Mouse (Mus musculus) heart, postnatal 10 days (tissue): ENCODE measurements around the gene Oat. TPM values are rescaled to one million over a fixed set of nuclear protein-coding genes. Genes with fewer than 3 reads are reported as not detected.

Experiments used
- DNase-seq, 2 experiments: peaks; one replicate each; pipeline ENCODE4 v3.0.0; 2021
- intact Hi-C: fragments of 180-260 bp; cut with DNase I; formaldehyde crosslinking; loops from one replicate; pipeline ENCODE4 v1.15.1; 2025
- total RNA-seq, 2 experiments: library from RNA; stranded (reverse); gene quantifications; 2 replicates each; pipeline ENCODE4 v1.2.3; 2021

The Oat gene
- 100 to 1,000 TPM; 116 to 121 TPM for total RNA-seq

DNA sequence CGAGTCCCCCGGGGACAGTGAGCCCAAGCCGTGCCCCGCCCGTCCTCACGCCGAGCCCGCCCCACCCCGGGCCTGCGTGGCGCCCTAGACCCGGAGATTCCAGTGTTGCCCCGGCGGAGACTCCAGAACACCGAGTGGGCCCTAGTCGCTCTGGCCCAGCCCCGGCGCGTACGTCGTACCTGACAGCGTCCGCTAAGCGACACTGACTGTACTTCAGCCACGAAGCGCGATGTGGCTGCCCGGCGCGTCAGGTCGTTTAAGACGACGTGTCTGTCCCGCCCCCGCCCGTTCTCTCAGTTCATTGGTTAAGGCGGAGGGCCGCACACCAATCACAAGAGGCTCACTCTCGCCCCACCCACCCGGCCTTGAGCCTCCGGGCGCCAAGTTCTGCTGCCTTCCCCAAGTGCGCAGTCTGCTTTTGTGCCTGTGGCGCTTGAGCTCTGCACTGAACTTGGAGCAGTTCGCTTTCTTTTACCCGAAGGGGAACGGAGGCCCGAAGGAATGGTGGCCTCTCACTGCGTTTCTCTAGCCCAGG is at the start of gene Oat:
Gene Oat, minus strand, starts transcription at position 283 of the 535 bp plus-strand sequence.
- intact Hi-C loops: loop anchor here (5.0 to 10.0 kb wide), 2 partner anchors 61 to 239 kb away; partner anchors contain the start of gene Fam53b
- peak; percentile 95 to 97 for DNase-seq

DNA sequence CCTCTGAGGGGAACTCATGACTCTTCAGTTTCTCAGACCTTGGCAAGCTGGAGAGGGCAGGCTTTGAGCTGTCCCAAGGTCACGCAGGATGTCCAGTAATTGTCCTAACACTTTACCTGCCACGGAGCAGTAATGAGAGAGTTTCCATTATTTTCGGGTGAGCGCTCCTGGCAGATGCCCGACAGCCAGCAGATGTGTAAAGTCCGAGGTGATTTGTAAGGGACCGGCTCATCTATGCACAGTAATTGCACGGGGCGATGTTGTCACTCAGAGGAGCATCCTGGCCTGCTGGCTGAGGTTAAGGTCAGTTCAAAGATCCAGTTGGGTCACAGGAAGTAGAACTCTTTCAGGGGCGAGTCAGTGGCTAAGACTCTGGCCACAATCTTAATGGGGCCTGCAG is 48.0 kb upstream of the Oat start:
- DNase-seq: no peak
- intact Hi-C loops: no loop called here

DNA sequence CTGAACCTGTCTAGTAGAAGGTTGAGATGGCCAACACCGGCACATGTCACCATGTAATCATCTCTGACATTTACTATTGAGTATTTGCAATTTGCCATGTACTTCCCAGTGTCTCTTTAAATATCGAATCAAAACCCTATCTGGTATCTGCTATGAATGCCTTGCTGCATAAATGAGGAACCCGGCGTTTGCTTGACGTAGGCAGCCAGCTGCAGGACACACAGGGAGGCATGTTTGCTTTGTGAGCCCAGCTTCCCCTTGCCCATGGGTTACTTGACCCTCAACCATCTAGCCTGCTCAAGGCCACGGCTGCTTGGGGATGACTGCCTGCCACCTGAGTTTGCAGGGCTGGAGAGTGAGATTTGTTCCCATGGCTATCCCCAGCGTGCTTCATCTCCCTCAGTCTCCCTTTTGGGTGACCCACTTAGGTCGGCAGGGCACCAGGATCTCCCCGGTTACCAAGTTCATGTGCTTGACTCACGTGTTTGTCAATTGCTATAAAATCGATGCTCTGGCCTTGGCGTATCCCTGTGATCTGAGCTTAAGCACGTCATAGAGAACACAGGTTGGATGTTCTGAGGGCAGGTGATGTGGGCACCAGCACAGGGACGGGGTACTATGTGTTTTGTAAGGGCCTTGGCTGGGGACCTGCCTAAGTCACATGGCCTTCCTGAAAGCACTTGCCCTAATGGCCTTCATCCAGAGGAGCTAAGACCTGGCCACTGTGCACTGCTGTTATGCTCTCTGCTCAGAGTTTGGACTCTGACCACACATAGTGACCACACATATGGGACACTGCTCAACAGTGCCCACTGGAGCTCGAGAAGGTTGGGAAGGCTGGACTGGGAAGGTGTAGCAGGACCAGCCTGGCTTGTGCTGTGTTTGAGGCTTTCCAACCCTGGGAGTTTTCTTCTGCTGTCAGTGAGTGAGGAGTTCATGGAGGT is 44.0 kb upstream of the Oat start:
- intact Hi-C loops: no loop called here
- DNase-seq: no peak

DNA sequence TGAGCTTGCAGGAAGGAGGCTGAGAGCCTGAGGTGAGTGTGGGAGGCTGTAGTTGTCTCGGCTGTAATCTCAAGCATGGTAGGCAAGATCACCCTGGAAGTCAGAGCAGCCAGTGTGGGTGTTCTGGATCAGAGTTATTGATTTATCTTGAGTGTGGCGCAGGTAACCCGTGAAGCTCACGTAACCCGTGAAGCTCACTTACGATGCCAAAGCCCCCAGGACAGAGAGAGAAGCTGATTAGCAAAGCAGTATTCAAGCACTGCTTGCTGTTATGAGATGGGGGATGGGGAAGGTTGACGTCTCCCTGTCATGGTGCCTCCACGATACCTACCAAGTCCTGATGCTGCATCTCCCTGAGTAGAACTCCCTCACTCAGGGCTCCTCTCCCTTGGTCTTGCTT is 43.4 kb upstream of the Oat start:
- intact Hi-C loops: no loop called here
- no peak for DNase-seq

DNA sequence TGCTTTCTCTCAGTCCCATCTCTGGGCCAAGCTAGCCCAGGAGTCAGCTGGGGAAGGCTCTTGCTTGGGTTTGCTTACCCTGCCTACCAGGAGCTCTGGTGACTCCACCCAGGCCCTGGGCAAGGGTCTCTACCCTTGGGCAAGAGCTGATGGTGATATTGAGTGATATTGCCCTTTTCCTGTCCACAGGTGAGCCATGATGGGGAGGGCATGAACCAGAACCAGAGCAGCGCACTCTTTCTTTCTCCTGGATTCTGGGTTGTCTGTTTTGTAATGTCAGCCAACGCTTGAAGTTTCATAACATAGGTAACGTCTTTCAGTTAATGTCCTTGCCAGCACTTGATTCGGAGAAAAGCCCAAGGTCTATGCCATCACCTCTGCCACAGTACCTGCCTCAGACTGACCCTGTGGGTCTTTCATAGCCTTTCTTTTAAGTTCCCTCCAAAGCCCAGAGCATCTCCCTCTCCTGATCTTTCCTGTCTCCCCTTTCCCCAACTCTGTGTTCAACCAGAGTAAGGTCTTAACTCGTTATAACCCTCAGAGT is 40.9 kb upstream of the Oat start:
- intact Hi-C loops: no loop called here
- DNase-seq: no peak

DNA sequence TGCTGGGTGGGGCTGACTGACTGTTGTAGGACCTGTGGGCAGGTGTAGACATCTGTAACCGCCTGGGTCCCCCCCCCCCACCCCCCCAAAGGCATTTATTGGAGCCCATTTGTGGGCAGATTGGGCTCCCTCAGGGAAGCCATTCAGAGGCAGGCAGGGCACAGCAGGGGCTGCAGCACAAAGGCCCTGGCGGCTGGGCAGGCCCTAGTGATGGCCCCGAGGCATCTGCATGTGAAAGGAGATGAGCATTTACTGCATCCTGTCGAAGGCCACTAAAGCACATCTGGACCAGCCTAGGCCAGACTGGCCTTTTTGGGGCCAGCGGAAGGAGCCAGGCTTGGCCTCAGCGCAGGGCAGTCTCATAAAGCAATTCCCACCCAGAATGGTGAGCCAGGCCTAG is 40.2 kb upstream of the Oat start:
- no peak for DNase-seq
- intact Hi-C loops: no loop called here

DNA sequence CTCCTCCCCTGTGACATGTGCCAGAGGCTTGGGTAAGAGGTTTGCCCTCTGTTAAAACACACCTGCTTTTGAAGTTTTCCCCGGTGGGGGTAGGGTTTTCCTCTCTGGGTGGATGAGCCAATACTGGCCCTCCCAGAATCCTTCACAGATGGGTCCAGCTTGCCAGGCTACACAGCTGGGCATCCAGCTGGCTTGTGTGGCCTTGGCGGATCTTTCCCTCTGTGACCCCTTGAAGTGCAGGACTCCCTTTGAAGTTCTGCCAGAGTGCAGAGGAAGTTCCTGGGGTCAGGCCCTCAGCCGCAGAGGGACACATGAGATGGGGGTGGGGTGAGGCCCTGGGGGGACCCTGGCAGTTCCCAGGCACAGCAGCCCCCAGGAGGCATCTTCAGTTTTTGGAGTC is 39.1 kb upstream of the Oat start:
- intact Hi-C loops: no loop called here
- no peak for DNase-seq

DNA sequence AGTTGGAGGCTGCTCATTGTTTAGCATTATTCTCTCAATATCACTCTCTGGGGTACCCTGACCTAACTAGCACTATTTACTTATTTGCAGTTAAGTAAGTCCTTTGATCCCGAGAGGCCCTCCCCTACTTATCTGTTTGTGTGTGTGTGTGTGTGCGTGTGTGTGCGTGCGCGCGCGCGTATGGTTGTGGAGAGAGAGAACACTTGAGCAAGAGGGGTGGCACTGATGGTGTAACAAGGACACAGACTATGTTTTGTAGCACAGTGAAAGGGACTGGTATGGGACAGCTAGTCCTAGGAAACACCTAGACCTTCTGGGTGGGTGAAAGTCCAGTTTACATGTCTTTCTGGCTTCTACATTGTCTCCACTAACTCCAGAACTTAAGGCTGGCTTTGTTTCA is 35.3 kb upstream of the Oat start:
- DNase-seq: no peak
- intact Hi-C loops: no loop called here

DNA sequence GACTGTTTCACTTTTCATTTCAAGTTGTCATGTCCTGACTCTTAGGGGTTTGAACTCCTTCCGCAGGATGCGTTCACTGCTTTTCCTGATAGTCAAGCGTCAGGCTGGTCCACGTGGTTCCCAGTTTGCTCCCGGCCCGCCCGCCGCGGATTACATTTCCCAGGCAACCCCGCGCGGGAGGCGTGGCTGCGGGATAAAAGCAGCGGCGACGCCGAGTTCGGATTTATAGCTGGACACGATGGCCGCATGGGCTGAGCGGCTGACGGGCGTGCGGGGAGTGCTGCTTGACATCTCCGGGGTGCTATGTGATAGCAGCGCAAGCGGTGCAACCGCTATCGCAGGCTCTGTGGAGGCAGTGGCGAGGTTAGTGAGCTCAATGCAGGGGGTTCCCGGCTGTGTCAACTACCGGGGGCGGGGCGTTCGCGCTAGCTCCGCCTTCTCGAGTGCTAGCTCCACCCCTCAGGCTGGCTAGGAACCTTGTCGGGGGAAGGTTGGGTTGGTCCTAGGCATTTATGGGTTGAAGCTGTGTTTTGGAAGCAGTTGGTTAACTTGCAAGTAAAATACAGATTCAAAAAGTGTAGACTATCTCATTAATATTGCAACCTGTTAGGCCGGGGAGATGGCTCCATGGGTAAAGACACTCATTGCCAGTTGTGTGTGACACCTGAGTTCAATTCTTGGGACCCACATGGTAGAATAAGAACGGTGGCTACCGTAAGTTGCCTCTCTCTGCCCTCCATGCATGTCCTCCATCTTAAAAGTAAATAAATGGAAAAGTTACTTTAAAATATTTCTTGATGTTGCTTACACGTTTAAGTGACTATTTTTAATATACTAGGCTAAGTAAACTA is 34.5 kb upstream of the Oat start, which contains the start of gene Lhpp:
Gene Lhpp, plus strand, starts transcription at position 171 of the 851 bp plus-strand sequence.
- intact Hi-C loops: no loop called here
- DNase-seq: peak; percentile 83 to 89

DNA sequence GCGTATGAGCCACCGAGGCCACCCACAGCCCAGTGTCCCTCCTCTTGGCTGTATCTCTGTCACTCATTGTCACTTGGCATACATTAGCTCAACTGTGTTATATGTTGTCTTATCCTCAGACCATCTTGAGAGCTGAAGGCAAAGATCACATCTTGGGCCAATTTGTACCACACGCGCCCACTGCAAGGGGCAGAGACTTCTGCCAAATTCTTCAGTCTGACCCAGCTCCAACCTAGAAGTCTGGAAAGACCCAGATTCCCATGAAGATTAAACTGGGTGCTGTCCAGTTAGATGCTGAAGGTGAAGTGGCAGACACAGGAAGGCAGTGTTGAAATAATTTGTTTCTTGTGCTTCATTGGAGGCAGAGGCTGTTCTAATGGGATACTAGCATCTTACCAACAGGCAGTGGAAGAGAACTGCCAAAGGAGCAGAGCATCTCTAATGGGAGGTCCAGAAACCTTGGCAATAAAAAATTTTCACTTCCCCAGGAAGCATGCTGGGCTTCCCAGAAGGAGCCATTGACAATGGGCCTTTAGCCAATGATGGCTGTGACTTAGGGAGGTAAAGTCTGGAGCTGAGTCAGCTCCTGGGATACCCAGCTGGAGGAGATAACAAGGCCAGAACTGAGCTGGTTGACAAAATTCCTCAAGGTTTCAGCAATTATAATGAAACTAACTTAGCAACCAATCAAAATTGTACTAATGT is 32.3 kb upstream of the Oat start:
- intact Hi-C loops: no loop called here

DNA sequence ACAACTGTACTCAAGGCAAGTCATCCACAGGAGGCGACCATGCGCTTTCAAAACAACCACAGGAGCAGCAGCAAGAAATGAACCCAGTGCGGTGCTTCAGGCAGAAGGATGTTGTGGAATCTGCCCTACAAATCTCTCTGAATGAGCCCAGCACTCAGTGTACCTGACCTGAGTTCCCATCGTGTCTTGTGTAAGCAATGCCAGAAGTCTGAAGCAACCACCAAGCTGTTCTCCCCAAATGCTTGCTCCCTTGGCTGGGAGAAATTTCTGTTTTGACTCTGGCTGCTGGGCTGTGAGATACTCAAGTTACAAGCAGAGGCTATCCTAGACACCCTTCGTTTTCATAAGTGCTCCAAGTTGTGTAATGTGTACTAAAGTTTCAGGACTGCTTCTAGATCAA is 29.5 kb upstream of the Oat start:
- no peak for DNase-seq
- intact Hi-C loops: no loop called here

More for the DNA sequence above, 32.3 kb upstream of the Oat start:
- DNase-seq: no peak

DNA sequence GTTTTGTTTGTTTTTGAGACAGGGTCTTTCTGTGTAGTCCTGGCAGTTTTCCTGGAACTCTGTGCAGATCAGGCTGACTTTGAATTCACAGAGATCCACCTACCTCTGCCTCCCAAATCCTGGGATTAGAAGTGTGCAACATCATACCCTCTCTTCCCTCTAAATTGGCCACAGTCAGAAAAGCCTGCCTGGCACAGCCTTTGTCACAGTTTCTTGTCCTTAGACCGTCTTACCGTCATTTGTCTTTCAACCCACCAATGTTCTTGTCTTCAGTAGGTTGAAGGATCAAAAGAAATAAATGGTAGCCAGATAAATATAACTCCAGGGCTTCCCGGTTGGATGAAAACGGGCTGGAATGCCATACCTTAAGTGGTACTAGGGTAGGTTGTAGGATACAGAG is 28.5 kb upstream of the Oat start:
- DNase-seq: no peak
- intact Hi-C loops: no loop called here

DNA sequence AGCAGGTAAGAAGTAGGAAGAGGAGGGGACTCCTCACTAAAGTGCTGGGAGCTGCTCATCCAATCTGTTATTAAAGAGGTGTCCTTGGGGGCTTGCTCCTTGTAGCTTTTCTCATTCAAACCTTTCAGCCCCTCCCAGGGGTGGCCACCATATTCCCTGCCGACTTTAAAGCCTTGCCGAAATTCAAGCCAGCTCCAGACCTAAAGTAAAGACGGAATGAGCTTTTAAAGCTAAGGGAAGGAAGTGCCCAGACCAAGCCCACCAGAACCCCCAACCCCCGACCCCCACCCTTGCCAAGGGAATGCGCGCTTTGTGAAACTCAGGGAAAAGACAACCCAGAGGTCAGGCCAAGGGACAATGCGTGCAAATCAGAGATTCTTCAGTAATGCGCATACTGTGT is 24.7 kb upstream of the Oat start:
- intact Hi-C loops: no loop called here
- DNase-seq: no peak

DNA sequence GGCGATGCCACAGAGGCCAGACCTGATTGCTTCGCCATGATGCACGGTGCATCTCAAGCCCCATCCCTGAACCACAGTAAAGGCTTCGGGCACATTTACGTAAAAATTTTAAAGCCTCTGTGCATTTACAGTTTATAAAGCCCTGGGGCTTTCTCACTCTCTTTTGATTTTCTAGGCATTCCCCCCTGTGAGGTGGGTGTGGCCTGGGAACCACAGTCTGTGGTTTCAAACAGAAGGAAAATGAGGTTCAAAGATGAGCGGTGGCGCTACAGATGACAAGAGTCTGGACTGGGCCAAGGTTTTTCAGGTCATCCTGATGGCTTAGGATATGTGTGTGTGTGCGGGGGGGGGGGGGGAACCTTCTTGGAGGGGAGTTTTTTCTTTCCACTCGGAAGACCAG is 23.8 kb upstream of the Oat start:
- DNase-seq: no peak
- intact Hi-C loops: no loop called here

DNA sequence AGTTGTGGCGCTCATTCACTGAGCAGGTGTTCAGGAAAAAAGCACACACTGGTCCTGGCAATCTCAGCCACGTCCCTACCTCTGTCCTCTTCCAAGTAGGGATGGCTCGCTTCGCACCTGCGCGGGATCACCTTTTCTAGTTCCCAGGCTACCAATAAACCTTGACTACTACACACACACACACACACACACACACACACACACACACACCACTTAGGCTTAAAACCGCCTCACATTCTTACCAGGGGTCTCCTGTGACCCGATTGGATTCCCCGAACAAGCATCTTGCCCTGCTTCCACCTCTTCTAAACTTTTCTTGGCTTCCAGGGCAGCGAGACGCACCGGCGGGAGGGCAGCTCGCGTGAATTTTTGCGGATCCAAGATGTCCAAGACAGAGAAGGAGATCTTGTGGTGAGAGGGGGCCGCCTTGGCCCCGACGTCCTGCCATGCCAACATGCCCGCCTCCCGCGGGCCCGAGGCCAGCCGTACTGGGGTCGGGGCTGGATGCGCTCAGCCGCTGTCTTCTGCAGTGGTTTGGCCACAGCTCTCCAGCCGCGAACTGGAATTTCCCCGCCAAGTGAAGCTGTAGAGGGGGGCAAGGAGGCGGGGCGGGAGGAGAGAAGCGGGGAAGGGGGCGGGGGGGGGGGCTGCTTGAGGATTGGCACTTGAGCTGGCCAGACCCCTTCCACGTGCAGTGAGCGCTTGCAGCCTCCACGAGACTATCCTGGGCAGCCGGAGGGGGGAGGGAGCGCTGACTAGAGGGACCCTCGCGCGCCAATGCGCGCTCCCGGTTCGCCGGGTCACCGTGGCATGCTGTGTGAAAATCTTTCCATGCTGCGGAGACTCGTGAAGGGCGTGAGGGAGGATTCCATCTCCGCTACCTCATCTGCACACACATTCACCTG is 23.1 kb upstream of the Oat start, which contains the start of gene Nkx1-2:
Gene Nkx1-2, minus strand, starts transcription at position 567 of the 905 bp plus-strand sequence.
- intact Hi-C loops: no loop called here
- no peak for DNase-seq

DNA sequence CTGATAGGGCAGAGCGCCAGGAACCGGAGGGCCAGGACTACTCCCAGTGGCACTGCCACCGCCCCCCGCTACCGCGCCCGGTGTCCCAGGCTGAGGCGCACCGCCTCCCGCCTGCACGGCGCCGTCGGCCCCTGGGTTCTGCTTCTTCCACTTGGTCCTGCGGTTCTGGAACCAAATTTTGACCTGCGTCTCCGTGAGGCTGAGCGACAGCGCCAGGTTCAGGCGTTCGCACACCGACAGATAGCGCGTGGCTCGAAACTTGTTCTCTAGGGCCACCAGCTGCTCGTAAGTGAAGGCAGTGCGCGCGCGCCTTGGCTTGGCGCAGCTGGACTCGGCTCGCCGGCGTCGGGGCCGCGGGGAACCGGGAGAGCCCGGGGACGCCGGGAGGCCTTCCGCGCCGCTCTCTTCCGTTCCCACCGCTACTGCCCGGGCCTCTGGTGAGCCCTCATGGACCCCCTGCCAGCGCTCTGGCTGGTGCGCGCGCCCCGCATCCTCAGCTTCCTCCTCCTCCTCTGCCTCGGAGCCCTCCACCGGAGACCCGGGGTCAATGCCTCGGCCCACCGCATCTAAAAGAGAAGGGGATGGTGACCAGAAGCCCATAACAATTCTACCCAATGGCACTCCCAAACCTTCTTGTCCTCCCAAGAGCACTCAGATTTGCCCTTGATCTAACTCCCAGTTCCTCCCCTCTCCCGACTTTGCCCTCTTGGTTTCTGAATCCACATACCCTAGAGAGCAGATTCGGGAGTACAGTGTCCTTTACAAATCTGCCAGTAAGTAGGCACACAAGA is 21.2 kb upstream of the Oat start:
- intact Hi-C loops: no loop called here
- peak in 1 of 2 experiments; percentile 34 for DNase-seq

DNA sequence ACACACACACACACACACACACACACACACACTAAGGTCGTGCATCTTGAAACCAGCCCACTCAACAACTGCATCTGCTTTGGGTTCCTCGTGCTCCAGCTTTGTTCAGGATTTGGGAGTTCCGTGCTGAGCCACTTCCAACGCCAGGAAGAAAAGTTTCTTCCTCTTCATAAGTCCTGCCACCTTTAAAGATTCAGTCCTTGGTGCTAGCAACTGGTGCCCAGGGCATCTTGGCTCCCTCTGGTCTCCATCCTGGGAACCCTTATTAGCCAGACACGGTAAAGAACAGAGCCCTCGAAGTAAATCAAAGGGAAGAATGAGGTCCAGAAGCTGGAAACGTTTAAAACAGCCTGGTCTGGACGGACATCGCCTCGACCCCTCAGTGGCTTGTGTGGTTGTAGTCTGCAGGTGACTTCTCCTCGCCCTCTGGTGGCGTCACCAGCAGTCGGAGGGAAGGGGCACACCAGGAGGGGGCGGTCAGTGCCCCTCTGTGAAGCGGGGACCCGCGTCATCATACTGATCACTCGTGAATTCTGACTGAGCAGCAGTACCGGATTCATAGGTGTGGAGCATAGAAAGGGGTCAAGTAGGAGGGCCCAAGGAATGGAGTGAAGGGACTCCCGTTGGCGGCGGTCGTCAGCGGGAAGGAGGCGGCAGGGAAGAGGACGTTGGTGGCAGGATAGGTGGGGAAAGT is 20.5 kb upstream of the Oat start:
- no peak for DNase-seq
- intact Hi-C loops: no loop called here

DNA sequence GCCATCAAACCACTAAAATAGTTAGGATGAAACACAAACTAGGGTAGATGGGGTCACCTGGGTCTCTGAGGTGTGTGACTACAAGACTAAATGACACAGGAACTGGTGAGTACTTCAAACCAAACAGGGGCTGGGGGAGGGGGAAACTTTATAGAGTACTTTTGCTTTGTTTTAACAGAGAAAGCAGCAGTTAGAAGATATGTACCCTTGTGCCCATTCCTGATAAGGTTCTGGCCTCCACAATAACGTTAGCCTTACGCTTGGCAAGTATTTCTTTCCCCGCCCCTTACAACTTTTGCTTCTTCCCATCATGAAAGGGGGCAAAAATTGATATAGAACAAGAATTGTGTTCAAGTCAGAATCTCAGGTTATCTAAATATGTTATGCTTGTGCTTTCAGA is 19.6 kb upstream of the Oat start:
- intact Hi-C loops: no loop called here
- no peak for DNase-seq
